In the genomic region with DNA sequence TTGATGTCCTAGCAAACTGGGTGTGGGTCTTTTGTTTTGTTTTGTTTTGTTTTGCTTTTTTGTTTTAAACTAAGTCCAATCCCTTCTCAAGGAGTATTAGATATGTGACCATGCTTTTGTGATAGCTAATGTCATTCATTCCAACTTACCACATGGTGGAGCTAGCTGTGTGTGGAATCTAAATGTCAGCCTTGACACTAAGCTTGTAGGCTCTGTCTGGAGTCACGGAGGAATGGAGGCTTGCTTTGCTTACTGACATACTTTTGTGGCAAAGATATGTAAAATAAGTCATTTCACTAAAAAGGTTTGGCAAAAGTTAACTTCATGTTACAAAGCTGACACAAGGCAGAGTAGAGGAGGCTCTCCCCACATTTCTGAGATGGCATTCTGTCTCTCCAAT, we compare ENCODE assay signal across 9 mouse cellular contexts. TPM values are rescaled to one million over a fixed set of nuclear protein-coding genes. Genes with fewer than 3 reads are reported as not detected.
A peak's percentile ranks its signal among the peaks of the same experiment; 100 is the strongest.
DNase-seq lines count a peak whose midpoint lies in the region; ATAC-seq and TF ChIP-seq lines count a peak whose summit lies in the region.
"Had no signal": no experiment of that assay in that cellular context is flagged by ENCODE, and none has a peak within 500 bp of the region (broad histone marks: within the 10 kb centered on the region; RNA-seq: fewer than 3 reads in every experiment).

No protein-coding gene starts in this region.

- peak; percentile 57 for DNase-seq in 416B (ENCODE audit: low read depth)
- no peak for DNase-seq in layer of hippocampus, postnatal 36 days
- DNase-seq: gastrocnemius, postnatal 14 days; thymus, postnatal 36 days had no signal

- H3K27ac ChIP-seq in kidney, embryonic 14.5 days (ENCODE audit: low read depth, low read length) = no peak overlapping the region
- H3K27ac ChIP-seq in kidney, embryonic 16.5 days (ENCODE audit: low read length) = no peak overlapping the region
- H3K27ac ChIP-seq in forebrain, embryonic 16.5 days (ENCODE audit: low read length) = no peak overlapping the region

- WGBS in kidney, embryonic 14.5 days = 6% methylated on average over 1 of the region's 1 CpGs
- 6% methylated on average over 1 of the region's 1 CpGs for WGBS in kidney, embryonic 16.5 days
- 0% methylated on average over 1 of the region's 1 CpGs for WGBS in forebrain, embryonic 16.5 days

- no peaks in the 10 kb centered on the region for H3K79me3 ChIP-seq in C2C12 (ENCODE audit: low read depth)

- H3K4me1 ChIP-seq in kidney, embryonic 14.5 days (ENCODE audit: control insufficient read depth, insufficient read depth, low read length) = no peaks in the 10 kb centered on the region; the same call in 1 of the 2 replicates
- no peaks in the 10 kb centered on the region for H3K4me1 ChIP-seq in kidney, embryonic 16.5 days (ENCODE audit: insufficient read depth, low read length)
- peaks cover 6% of the 10 kb centered on the region; the same call in 1 of the 2 replicates for H3K4me1 ChIP-seq in forebrain, embryonic 16.5 days (replicated peaks; ENCODE audit: control insufficient read depth, insufficient read depth, low read length)

- H3K9ac ChIP-seq in kidney, embryonic 14.5 days (ENCODE audit: low read depth, low read length) = no peak overlapping the region
- no peak overlapping the region for H3K9ac ChIP-seq in kidney, embryonic 16.5 days (replicated peaks; ENCODE audit: low read length)
- H3K9ac ChIP-seq in forebrain, embryonic 16.5 days (replicated peaks; ENCODE audit: low read depth, low read length) = no peak overlapping the region

- no peaks in the 10 kb centered on the region for H3K9me3 ChIP-seq in kidney, embryonic 14.5 days (ENCODE audit: control insufficient read depth, low read length)
- no peaks in the 10 kb centered on the region for H3K9me3 ChIP-seq in kidney, embryonic 16.5 days (ENCODE audit: low read length)
- H3K9me3 ChIP-seq in forebrain, embryonic 16.5 days (ENCODE audit: control insufficient read depth, low read length) = no peaks in the 10 kb centered on the region

- peak; percentile 13 for TF ChIP-seq CTCF in C2C12 (IDR thresholded peaks at IDR 0.05; ENCODE audit: control insufficient read depth, insufficient read depth, insufficient read length)

- no peak overlapping the region for H3ac ChIP-seq in C2C12 (ENCODE audit: control insufficient read depth, insufficient read length, low read depth)

- H3K4me3 ChIP-seq in kidney, embryonic 14.5 days (ENCODE audit: low read length) = no peak overlapping the region
- H3K4me3 ChIP-seq in kidney, embryonic 16.5 days (ENCODE audit: low read length) = no peak overlapping the region
- no peak overlapping the region for H3K4me3 ChIP-seq in C2C12 (ENCODE audit: insufficient read depth, poor library complexity, severe bottlenecking)
- H3K4me3 ChIP-seq in forebrain, embryonic 16.5 days (replicated peaks; ENCODE audit: low read length) = no peak overlapping the region

- H3K79me2 ChIP-seq in C2C12 (ENCODE audit: control insufficient read depth, insufficient read depth) = no peaks in the 10 kb centered on the region

- no peaks in the 10 kb centered on the region for H3K27me3 ChIP-seq in kidney, embryonic 14.5 days (ENCODE audit: control insufficient read depth, insufficient read depth, low read length)
- no peaks in the 10 kb centered on the region for H3K27me3 ChIP-seq in kidney, embryonic 16.5 days (ENCODE audit: insufficient read depth, low read length)
- H3K27me3 ChIP-seq in C2C12 (ENCODE audit: control insufficient read depth, insufficient read depth, insufficient read length) = no peaks in the 10 kb centered on the region
- H3K27me3 ChIP-seq in forebrain, embryonic 16.5 days (replicated peaks; ENCODE audit: control insufficient read depth, insufficient read depth, low read length) = no peaks in the 10 kb centered on the region

- no peaks in the 10 kb centered on the region for H3K36me3 ChIP-seq in kidney, embryonic 14.5 days (ENCODE audit: control insufficient read depth, insufficient read depth, low read length)
- H3K36me3 ChIP-seq in kidney, embryonic 16.5 days (ENCODE audit: insufficient read depth, low read length) = no peaks in the 10 kb centered on the region
- no peaks in the 10 kb centered on the region for H3K36me3 ChIP-seq in C2C12 (ENCODE audit: control insufficient read depth, insufficient read depth)
- no peaks in the 10 kb centered on the region for H3K36me3 ChIP-seq in forebrain, embryonic 16.5 days (ENCODE audit: control insufficient read depth, insufficient read depth)

- no peak overlapping the region for H3K4me2 ChIP-seq in kidney, embryonic 14.5 days (replicated peaks; ENCODE audit: low read depth, low read length)
- H3K4me2 ChIP-seq in kidney, embryonic 16.5 days (replicated peaks; ENCODE audit: low read depth, low read length) = no peak overlapping the region
- no peak overlapping the region for H3K4me2 ChIP-seq in forebrain, embryonic 16.5 days (ENCODE audit: low read length)

- ATAC-seq in kidney, embryonic 14.5 days (ENCODE audit: low FRiP score, low TSS enrichment) = 0 out of 2 replicates have a peak, but pooled peaks have one; percentile 63
- no peak for ATAC-seq in kidney, embryonic 16.5 days (ENCODE audit: low FRiP score, low TSS enrichment)
- peak; percentile 65; the same call in 1 of the 2 replicates for ATAC-seq in forebrain, embryonic 16.5 days
- no peak for ATAC-seq in megakaryocyte-erythroid progenitor cell, adult 5-6 weeks (replicated peaks; ENCODE audit: low FRiP score, low TSS enrichment, poor library complexity, severe bottlenecking)

TF ChIP-seq in C2C12, 6 proteins besides CTCF, POLR2A, EP300 and RAD21:
- TF ChIP-seq MYOD1 (IDR thresholded peaks at IDR 0.05; ENCODE audit: control insufficient read depth, insufficient read length, low read depth) (no peak), MAX (IDR thresholded peaks at IDR 0.05) (no peak), USF1 (IDR thresholded peaks at IDR 0.05; ENCODE audit: low read depth) (no peak), FOSL1 (IDR thresholded peaks at IDR 0.05; ENCODE audit: insufficient read depth, low read length, poor library complexity, severe bottlenecking) (no peak), CEBPB (IDR thresholded peaks at IDR 0.05; ENCODE audit: low read depth) (no peak), MYOG (IDR thresholded peaks at IDR 0.05; ENCODE audit: control insufficient read depth, extremely low read depth, insufficient read length) (no peak)

RNA-seq across cellular contexts. Expression of a gene that starts 16.8 kb away (rescaled TPM):
- polyA plus RNA-seq in kidney, embryonic 14.5 days (2014; fragmentation: Nextera tagmentation; extraction: Ambion mirVana) = 24.8 and 30.2 TPM in 2 replicates
- 32.1 and 33.2 TPM in 2 replicates for polyA plus RNA-seq in kidney, embryonic 16.5 days (2015; fragmentation: Nextera tagmentation; extraction: Ambion mirVana)
- 8.6 TPM for polyA plus RNA-seq in C2C12 (2012; fragmentation: generic; extraction: Trizol)
- 24.3 and 25.4 TPM in 2 replicates for polyA plus RNA-seq in forebrain, embryonic 16.5 days (2015; fragmentation: Nextera tagmentation; extraction: Ambion mirVana)
- total RNA-seq in megakaryocyte-erythroid progenitor cell, adult 5-6 weeks (2014; fragmentation: Nextera tagmentation) = 31.2 and 31.9 TPM in 2 replicates
- total RNA-seq in megakaryocyte-erythroid progenitor cell, adult 5-6 weeks (2017) = 22.0 and 27.5 TPM in 2 replicates
- total RNA-seq in layer of hippocampus, postnatal 36 days (2021) = 10 to 100 TPM; 22.4 to 22.7 TPM

RNA-seq across cellular contexts. Expression of a gene that starts 17.6 kb away (rescaled TPM):
- polyA plus RNA-seq in kidney, embryonic 14.5 days (2014; fragmentation: Nextera tagmentation; extraction: Ambion mirVana) = 21.1 and 21.2 TPM in 2 replicates
- polyA plus RNA-seq in kidney, embryonic 16.5 days (2015; fragmentation: Nextera tagmentation; extraction: Ambion mirVana) = 19.2 and 20.7 TPM in 2 replicates
- polyA plus RNA-seq in C2C12 (2012; fragmentation: generic; extraction: Trizol) = 6.8 TPM
- polyA plus RNA-seq in forebrain, embryonic 16.5 days (2015; fragmentation: Nextera tagmentation; extraction: Ambion mirVana) = 17.7 and 18.8 TPM in 2 replicates
- 7.5 and 9.5 TPM in 2 replicates for total RNA-seq in megakaryocyte-erythroid progenitor cell, adult 5-6 weeks (2014; fragmentation: Nextera tagmentation)
- total RNA-seq in megakaryocyte-erythroid progenitor cell, adult 5-6 weeks (2017) = 11.5 and 17.2 TPM in 2 replicates
- 10 to 100 TPM; 11.1 to 11.4 TPM for total RNA-seq in layer of hippocampus, postnatal 36 days (2021)

RNA-seq across cellular contexts. Expression of a gene that starts 46.3 kb away (rescaled TPM):
- polyA plus RNA-seq in kidney, embryonic 14.5 days (2014; fragmentation: Nextera tagmentation; extraction: Ambion mirVana) = 10.9 and 12.8 TPM in 2 replicates
- 12.6 and 12.9 TPM in 2 replicates for polyA plus RNA-seq in kidney, embryonic 16.5 days (2015; fragmentation: Nextera tagmentation; extraction: Ambion mirVana)
- polyA plus RNA-seq in C2C12 (2012; fragmentation: generic; extraction: Trizol) = 4.4 TPM
- 32.6 and 40.8 TPM in 2 replicates for polyA plus RNA-seq in forebrain, embryonic 16.5 days (2015; fragmentation: Nextera tagmentation; extraction: Ambion mirVana)
- 5.1 and 11.6 TPM in 2 replicates for total RNA-seq in megakaryocyte-erythroid progenitor cell, adult 5-6 weeks (2014; fragmentation: Nextera tagmentation)
- 10.4 and 12.0 TPM in 2 replicates for total RNA-seq in megakaryocyte-erythroid progenitor cell, adult 5-6 weeks (2017)
- 10 to 100 TPM; 25.0 to 26.7 TPM for total RNA-seq in layer of hippocampus, postnatal 36 days (2021)

Comparison
In these comparisons a context has a peak if more than half of its experiments do, and no peak if none do; other contexts are left out.
1. ATAC-seq: peak in kidney, embryonic 14.5 days (single experiment) and forebrain, embryonic 16.5 days (single experiment); none in kidney, embryonic 16.5 days (single experiment) and megakaryocyte-erythroid progenitor cell, adult 5-6 weeks (single experiment).